Mouse (Mus musculus): ENCODE data around the gene Tmem267. TPM values are rescaled to one million over a fixed set of nuclear protein-coding genes. Genes with fewer than 3 reads are reported as not detected.

Tmem267 gene
- total RNA-seq (2023) = 1 to 10 TPM; 5.4 to 8.9 TPM

DNA sequence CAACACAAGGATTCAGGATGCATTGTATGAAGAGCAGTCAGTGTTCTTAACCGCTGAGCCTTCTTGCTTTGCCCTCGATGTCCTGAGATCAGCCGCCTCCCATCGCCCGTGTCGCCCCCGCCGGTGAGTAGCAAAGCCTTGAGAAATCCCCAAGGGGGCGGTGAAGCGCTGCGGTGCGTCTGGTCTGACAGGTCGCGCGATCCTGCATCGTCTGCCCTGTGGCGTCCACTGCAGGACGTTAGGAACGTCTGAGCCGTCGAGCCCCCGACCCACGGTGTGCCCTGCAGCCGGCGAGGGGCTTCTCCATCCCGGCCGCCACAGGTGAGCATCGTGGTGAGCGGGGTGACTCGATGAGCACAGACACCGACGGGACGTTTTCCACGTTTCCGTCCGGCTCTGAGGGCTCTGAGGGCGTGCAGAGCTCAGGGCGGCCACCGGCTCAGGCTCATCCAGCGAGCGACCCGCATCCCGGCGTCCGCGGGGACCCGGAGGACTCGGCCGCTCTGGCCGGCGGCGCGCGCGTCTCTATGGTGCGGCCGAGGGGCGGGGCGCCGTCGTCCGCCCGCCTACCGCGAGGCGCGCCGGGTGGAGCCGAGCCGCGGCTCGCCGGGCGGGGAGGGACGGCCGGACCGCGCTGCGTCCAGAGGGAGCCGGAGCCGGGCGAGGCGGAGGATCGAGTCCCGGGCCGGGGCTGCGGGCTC, at the start of gene Tmem267, which contains the start of gene 3110070M22Rik:
Gene Tmem267, plus strand, starts transcription at position 160 of the 701 bp plus-strand sequence.
Gene 3110070M22Rik, minus strand, starts transcription at position 504 of the 701 bp plus-strand sequence.

DNA sequence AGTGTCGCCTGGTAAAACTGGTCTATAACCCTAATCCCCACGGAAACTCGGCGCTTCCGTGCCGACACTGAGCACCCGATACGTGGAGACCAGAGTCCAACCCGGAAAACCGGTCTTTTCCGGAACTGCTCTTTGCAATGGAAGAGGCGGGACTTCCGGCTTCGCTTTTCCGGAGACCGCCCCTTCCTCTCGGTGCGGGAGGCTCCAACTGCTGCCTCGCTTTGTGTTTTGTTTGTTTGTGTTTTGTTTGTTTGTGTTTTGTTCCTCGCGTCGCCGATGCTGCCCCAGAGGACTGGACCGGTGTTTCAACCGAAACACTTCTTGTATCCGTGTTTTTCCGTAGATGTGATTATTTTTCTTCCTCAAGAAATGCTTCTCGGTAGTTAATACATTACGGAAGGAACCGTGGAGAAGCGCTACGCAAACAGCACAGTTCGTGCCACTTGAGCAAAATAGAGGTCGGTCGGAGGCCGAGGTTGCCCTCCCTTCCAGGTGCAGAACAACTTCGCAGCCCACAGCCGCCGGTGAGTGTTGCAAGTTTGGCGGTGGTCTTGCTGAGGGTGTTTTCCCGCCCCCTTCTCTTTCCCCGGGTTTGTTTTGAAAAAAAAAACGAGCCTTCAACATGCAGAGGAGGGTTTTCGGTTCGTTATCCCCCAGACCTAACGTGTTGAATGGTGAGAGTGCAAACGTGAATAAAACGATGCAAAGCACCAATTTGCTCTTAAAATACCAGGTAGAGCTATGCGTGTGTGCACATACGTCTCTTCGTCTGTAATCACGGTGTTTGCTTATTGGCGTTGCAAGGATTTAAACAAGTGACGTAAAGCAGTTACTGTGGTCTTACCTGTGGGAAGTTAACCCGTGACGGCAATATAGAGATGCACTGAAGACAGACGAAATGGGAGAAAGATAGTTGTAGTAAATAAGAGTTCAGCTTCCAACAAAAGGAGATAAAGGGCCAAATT, 25.0 kb upstream of the Tmem267 start, which contains the start of gene 4833420G17Rik:
Gene 4833420G17Rik, plus strand, starts transcription at position 173 of the 965 bp plus-strand sequence.

DNA sequence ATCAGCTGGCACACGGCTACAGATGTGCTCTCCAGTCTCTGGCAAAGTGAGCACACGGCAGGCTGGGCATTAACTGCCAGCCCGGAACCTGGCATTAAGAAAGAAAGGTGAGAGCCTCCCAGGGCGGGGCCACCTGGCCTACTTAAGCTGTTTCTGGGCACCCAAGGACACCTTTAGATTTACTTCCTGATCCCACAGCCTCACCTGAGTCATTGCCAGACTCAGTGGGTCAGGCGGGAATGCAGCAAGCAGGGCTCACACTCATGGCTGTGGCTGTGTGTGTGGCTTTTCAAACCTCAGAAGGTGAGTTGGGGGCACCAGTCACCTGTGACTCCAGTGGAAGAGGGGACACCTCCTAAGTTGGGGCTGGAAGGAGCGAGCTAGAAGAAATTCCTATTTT, 135.8 kb downstream of the Tmem267 start, which contains the start of gene Ccl28:
Gene Ccl28, plus strand, starts transcription at position 186 of the 400 bp plus-strand sequence.

Other genes with a start within 250 kb of the Tmem267 start
- gene Paip1, start 59.4 kb upstream of the Tmem267 start, total RNA-seq (2023) = 10 to 100 TPM; 68.2 to 83.8 TPM
- 10 to 100 TPM; 67.3 to 84.0 TPM for gene 4833420G17Rik, start 25.3 kb upstream of the Tmem267 start, total RNA-seq (2023)
- 1 to 10 TPM; 1.2 to 1.7 TPM for gene 3110070M22Rik, start 344 bp downstream of the Tmem267 start, total RNA-seq (2023)
- 10 to 100 TPM in 1 of 2 experiments, not detected in 1; 15.7 TPM for gene Ccl28, start 135.8 kb downstream of the Tmem267 start, total RNA-seq (2023)
- gene Hmgcs1, start 202.3 kb downstream of the Tmem267 start, total RNA-seq (2023) = 10 to 100 TPM; 26.2 to 27.4 TPM

Measured in B cell, adult 67 days (primary cell).